Mouse (Mus musculus) bone marrow, adult 2 months (tissue): ENCODE data around the gene Gm19410.

Experiments
- CTCF ChIP-seq: fragments of 200-500 bp; IDR thresholded peaks from 2 replicates; pipeline ENCODE4 v1.5.1; 2011; ENCODE audit warnings: low read length, control low read depth; ENCODE audit not compliant: control insufficient read depth, insufficient read depth
- POLR2A ChIP-seq: fragments of 200-500 bp; IDR thresholded peaks from 2 replicates; pipeline ENCODE4 v1.6.1; 2011; ENCODE audit warnings: low read depth, mild to moderate bottlenecking, control low read depth, low read length, borderline replicate concordance; ENCODE audit not compliant: control insufficient read depth

GRCm38 (mm10) chr8:35756202-35756601, 9.4 kb upstream of the Gm19410 start:
- no peak for TF ChIP-seq POLR2A
- TF ChIP-seq CTCF = no peak
